Mouse (Mus musculus) right cerebral cortex, postnatal 4 days (tissue): ENCODE results near the gene Mki67.

ENCODE experiments used
- DNase-seq: peaks from one replicate; pipeline ENCODE4 v3.0.0-alpha.2; 2022

The Mki67 gene

GRCm38 (mm10) chr7:135664211-135664610 lies 52.0 kb downstream of the Mki67 start:
- no peak for DNase-seq

GRCm38 (mm10) chr7:135660314-135660713 lies 55.8 kb downstream of the Mki67 start:
- DNase-seq: no peak

- no peak for DNase-seq
Measured at GRCm38 (mm10) chr7:135659314-135659935, 56.7 kb downstream of the Mki67 start.

GRCm38 (mm10) chr7:135658150-135658549 lies 58.0 kb downstream of the Mki67 start:
- no peak for DNase-seq

- no peak for DNase-seq
Measured at GRCm38 (mm10) chr7:135655113-135655512, 61.0 kb downstream of the Mki67 start.

GRCm38 (mm10) chr7:135654288-135654687 lies 61.9 kb downstream of the Mki67 start:
- no peak for DNase-seq

GRCm38 (mm10) chr7:135653601-135654000 lies 62.6 kb downstream of the Mki67 start:
- no peak for DNase-seq

GRCm38 (mm10) chr7:135652781-135653180 lies 63.4 kb downstream of the Mki67 start:
- no peak for DNase-seq

GRCm38 (mm10) chr7:135651831-135652511 lies 64.2 kb downstream of the Mki67 start:
- DNase-seq: no peak

GRCm38 (mm10) chr7:135650061-135650460 lies 66.1 kb downstream of the Mki67 start:
- no peak for DNase-seq

GRCm38 (mm10) chr7:135649306-135649705 lies 66.9 kb downstream of the Mki67 start:
- no peak for DNase-seq

GRCm38 (mm10) chr7:135648821-135649220 lies 67.3 kb downstream of the Mki67 start:
- no peak for DNase-seq

GRCm38 (mm10) chr7:135646976-135647375 lies 69.2 kb downstream of the Mki67 start:
- no peak for DNase-seq

- no peak for DNase-seq
Measured at GRCm38 (mm10) chr7:135644452-135644851, 71.7 kb downstream of the Mki67 start.

GRCm38 (mm10) chr7:135641698-135642507 lies 74.3 kb downstream of the Mki67 start:
- peak; percentile 77 for DNase-seq
